Mouse (Mus musculus): Measurements from ENCODE around the gene Mdc1.

Mdc1 gene

GRCm38 (mm10) chr17:35859371-35859770 is 18.1 kb downstream of the Mdc1 start:
- DNase-seq = no peak

DNA sequence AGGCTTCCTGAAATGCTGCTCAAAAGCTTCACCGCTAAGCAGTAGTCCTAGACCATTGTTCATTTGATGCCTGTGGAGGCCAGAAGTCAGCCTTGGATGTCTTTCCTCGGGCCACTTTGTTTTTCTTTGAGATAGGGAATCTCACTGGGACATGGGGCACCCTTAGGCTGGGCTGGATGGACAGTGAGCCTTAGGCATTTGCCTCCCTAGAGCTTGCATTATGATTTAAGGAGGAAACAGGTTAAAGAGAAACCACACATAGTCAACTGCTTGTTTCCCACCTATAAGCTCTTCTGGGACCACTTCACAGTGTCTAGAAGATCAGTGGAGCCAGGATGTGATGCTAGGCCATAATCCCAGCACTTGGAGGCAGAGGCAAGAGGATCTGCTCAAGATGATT is 18.5 kb downstream of the Mdc1 start:
- DNase-seq = no peak

GRCm38 (mm10) chr17:35860831-35861197 is 19.5 kb downstream of the Mdc1 start:
- DNase-seq = no peak

- peak; percentile 90 for DNase-seq
Measured at GRCm38 (mm10) chr17:35861198-35861857, 20.0 kb downstream of the Mdc1 start, which contains the start of gene Nrm. Gene Nrm (plus strand): TSS chr17:35861318.

DNA sequence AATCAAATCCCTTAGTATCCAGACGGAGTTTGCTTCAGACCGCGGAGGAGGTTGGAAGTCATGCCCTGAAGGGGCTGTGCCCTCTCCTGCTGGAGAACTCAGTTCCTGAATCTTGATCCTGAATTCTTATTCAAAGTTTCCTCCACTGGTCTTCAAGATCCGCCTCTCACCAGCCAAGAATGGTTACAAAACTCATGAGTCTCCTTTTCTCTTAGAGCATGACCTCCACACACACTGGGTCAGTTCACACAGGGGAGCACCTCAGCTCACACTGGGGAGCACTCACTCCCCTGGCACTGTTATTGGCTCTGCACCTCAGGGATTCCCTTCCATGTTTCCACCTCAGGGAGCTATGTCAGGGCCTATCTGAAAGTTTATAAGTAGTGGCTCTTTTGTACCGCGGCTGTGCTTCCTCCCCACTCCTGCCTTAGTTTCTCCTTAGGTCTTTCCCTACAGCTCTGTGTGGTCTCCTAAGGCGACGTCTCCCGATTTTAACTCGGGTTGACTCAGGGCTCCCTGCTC is 23.6 kb downstream of the Mdc1 start:
- no peak for DNase-seq

DNA sequence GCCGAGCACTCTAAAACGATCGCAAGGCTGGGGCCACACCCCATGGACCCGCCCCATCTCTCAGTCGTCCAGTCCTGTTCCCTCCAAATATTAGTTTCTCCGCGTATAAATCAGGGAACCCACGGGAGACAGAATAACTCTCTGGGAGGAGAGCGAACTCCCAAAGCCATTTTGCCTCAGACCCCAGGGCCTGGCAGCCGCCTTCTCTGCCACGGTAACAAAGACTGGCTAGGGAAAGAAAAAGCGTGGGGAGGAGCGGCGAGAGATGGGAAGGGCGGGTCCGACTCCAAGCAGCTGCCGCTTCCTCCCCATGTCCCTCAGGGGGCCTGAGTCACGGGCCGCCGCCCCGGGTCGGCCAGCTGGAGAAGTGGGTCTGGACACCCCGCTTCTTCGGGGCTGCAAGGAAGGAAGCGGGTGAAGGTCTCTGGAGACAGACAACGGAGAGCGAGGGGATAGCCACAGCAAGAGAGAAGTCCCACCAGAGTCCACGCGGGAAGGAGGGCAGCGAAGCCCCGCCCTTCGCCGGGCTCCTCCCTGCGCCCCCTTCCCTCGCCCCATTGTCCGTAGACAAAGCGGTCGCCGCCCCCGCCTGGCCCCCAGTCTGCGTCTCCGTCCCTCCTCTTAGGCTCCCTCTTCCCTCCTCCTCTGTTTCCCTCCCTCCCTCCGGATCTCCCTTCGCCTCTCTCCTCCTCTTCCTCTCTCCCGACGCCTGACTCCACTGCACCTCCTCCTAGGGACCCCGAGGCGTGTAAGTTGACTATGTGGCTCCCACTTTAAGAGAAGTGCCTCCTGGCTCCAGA is 24.4 kb downstream of the Mdc1 start, which contains the start of gene Ppp1r18:
Ppp1r18 (plus strand) TSS at position 113 of the 800 bp plus-strand sequence.
- DNase-seq = no peak

DNA sequence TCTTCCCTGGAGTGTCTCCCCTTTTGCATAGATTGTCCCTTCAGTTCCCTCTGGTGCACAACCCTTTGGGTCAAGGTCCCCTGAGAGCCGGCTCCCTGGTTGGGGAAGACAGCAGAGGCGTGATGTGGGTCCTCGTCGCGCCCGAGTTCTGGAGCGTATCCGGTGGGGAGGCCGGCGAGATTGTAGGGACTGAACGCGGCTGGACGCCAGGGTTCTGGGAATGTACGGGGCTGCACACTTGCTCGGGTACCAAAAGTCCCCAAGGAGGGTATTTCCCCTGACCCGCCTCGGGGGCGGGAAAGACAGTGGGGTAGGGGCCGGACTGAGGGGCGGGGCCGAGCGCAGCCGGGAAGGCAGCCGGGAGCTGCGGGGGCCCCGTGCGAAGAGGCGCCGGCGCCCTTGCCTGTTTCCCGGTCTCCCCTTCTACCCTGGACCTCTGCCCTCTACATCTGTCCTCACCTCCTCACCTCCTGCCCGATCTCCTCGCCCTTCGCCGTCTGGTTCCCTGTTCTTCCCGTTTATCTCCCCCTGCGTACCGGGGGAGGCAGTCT is 25.0 kb downstream of the Mdc1 start:
- DNase-seq = no peak

- DNase-seq = no peak
Measured at GRCm38 (mm10) chr17:35866911-35867890, 25.9 kb downstream of the Mdc1 start.

- no peak for DNase-seq
Measured at GRCm38 (mm10) chr17:35868165-35868820, 27.0 kb downstream of the Mdc1 start.

DNA sequence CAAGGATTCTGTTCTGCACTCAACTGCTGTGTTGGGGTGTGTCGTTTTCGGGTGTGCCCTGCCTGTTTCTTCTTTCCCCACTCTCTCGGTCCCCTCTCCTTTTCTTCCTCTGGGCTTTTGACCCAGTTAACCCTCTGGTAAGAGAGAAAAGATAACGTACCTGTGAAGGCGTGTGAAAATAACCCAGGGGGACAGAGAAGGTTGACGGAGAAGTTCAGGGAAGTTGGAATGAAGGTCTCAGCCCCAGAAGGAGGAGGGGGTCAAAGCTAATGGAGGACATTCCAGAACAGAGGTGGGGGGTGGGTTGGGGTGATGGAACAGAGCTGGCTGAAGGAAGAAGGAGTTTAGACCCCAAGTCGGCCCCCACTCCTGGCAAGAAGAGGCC is 27.6 kb downstream of the Mdc1 start:
- DNase-seq = no peak

GRCm38 (mm10) chr17:35869346-35870067 is 28.2 kb downstream of the Mdc1 start:
- DNase-seq = no peak

GRCm38 (mm10) chr17:35870151-35870883 is 29.0 kb downstream of the Mdc1 start:
- no peak for DNase-seq

DNA sequence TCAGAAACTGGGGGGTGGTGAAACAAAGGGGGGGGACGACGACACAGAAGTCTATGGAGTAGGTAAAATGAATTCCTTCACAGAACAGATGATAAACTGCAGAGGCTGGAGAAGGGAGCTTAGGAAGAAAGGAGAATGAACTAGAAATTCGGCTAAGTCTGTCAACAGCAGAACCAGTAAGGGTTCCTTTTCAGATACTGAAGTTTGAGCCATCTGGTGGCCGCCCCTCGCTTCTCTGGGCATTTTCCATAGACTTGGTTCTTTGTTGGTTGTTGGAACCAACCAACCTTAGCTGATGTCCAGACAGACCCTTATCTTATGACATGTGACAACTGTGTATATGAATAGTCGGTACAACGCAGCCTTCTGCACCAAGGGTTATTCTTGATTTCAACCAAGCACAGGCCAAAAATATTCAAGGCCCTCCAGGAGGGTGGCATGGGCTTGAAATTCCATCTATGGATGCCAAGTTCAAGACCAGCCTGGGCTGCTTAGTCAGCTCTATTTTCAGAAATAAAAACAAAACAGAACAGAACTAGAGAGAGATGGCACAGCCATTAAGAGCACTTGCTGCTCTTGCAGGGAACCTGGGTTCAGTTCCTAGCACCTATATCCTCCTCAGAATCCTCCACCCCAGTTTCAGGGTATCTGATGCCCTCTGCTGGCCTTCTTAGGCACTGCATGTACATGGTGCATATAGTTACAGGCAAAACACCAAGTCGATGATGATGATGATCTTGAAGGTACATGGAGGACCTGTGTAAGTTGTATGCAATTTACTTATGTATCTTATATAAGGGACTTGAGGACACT is 29.8 kb downstream of the Mdc1 start:
- no peak for DNase-seq

DNA sequence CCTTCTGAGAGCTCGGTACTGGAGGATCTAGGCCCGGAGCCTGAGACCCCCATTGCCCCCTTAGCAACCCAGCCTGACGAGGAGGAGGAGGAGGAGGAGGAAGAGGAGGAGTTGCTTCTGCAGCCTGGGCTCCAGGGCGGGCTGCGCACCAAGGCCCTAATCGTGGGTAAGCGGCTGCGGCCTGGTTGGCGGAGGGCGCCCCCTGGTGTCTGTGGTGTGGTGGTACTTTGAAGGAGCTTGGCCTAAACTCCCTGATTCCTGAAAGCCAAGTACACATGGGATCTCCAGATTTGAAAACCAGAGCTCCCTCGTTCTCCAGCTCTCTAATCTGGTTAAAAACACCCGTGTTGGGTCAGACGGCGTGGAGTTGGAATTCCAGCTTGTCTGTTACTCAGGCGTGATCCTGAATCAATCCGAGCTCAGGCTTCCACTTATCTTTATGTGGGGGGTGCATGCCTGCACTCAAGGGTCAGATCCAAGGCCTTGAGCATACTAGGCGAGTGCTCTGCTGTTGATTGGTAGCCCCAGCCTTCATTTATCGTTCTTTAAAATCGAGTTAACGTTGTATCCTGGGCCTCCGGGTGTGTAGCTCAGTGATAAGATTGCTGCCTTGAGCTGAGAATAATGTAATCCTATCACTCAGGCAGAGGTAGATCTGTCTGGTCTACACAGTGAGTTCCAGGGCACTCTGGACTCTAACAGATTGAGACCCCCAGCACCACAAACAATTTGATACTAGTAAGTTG is 32.6 kb downstream of the Mdc1 start:
- peak; percentile 88 for DNase-seq

DNA sequence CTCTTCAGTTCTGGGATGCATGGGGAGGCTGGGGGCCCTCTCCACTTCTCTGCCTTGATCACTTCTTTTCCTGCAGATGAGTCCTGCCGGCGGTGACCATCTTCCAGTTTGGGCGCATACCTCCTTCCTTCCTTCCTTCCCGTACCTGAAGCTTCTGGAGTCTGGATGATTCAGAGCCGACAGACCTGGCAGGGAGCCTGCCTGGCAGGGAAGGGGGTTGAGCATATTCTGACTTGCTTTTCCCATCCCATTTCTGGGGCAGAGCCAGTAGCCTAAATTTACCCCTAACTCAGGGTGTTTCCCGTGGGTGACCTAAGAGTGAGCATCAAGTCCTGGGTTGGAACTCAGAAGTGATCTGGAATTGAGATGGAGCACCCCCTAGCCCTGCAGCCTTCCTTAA is 33.4 kb downstream of the Mdc1 start:
- DNase-seq = no peak

DNA sequence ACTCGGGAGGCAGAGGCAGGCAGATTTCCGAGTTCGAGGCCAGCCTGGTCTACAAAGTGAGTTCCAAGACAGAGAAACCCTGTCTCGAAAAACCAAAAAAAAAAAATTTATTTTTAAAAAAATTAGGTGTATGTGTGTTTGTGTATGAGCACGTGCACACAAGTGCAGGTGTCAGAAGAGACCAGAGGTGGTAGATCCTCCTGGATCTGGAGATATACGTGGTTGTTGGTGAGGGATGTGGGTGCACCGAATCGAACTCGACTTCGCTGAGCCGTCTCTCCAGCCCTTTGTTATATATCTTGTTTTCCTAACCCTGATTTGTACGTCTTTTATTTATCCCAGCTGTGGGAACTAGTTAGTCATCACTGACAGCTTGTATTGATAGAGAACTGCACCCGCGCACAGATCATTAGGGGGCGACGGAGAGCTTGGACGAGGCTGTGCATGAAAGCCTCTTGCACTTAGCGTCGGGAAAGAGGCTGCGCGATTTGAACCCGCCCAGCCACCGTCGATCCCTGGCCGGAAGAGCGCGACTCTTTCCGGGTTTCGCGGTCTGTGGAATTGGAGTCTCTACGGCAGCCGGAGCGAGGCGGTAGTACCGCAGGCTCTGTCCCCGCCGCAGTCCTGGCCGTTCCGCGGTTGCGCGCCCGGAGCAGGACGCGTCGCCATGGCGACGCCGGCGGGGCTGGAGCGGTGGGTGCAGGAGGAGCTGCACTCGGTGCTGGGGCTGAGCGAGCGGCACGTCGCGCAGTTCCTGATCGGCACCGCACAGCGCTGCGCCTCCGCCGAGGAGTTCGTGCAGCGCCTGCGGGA is 38.1 kb downstream of the Mdc1 start, which contains the start of gene Dhx16:
Dhx16 (plus strand) TSS at position 575 of the 813 bp plus-strand sequence.
- DNase-seq = peak; percentile 92

GRCm38 (mm10) chr17:35882924-35883323 is 41.6 kb downstream of the Mdc1 start:
- DNase-seq = no peak

DNA sequence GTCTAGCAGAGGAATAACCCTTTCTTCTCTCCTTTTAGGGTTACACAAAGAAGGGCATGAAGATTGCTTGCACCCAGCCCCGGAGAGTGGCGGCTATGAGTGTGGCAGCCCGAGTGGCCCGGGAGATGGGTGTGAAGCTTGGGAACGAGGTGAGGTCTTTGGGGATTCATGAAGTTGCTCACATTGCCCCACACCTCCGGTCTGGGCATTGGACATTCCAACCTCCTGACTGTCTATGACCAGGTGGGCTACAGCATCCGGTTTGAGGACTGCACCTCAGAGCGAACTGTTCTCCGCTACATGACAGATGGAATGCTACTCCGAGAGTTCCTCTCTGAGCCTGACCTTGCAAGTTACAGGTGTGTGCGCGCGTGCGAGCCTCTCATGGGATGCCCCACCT is 42.5 kb downstream of the Mdc1 start:
- no peak for DNase-seq
